Mouse (Mus musculus): ENCODE measurements at regions not wholly inside any gene's neighbourhood (a gene's known extent, or its start where the extent isn't known, plus 50 kb on each side); places are given as distances from the start of the nearest gene placed in this dataset.

DNA sequence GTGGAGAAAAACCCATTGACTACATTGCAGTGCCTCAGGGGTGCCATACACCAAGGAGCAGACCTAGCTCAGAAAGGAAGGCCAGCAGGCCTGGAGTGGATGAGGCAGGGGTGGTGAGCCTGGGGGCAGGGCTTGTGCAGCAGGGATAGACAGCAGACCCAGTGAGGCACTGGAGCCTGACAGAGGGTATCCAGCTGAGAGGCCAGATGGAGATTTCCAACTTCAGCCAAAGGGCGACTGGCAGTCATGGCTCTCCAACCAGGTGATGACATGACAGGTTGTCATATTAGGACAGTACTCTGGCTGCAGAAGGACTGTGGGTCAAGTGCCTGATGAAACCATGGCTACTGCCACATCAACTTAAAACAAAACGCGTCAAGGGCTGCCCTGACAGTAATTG, 431.1 kb downstream of the Glrx3 start:
- no peak for TF ChIP-seq MAX (IDR thresholded peaks at IDR 0.05)
- TF ChIP-seq MYOD1 (IDR thresholded peaks at IDR 0.05; ENCODE audit: control insufficient read depth, insufficient read length, low read depth), result no peak
- no peak for TF ChIP-seq CEBPB (IDR thresholded peaks at IDR 0.05; ENCODE audit: low read depth)
- TF ChIP-seq FOSL1 (IDR thresholded peaks at IDR 0.05; ENCODE audit: insufficient read depth, low read length, poor library complexity, severe bottlenecking), result no peak
- TF ChIP-seq MYOG (IDR thresholded peaks at IDR 0.05; ENCODE audit: control insufficient read depth, extremely low read depth, insufficient read length), result no peak
- no peak for TF ChIP-seq USF1 (IDR thresholded peaks at IDR 0.05; ENCODE audit: low read depth)
- no peak for TF ChIP-seq CTCF (IDR thresholded peaks at IDR 0.05; ENCODE audit: control insufficient read depth, insufficient read depth, insufficient read length)
- no peaks in the 10 kb centered on the region for H3K79me2 ChIP-seq (ENCODE audit: control insufficient read depth, insufficient read depth)

DNA sequence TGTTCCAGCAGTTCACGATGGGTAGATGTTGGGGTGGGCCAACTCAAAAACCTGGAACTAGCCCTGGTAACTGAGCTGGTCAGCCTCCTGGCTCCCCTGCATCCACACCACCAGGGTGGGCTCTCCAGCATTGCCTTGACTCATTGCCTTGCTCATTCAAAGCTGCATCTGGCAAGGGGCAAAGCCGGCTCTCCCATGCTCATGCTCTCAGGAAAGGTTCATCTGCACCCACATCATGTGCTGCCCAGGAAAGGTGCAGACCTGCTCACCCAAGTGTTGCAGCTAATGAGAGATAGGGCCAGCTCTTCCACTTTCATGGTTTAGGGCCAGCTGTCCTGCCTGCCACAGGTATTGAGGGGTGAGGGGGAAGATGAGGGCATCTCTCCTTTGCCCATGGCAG, 437.9 kb downstream of the Glrx3 start:
- no peaks in the 10 kb centered on the region for H3K79me3 ChIP-seq (ENCODE audit: low read depth)

More for the DNA sequence above, 431.1 kb downstream of the Glrx3 start:
- Histone ChIP-seq H3K27me3 (ENCODE audit: control insufficient read depth, insufficient read depth, insufficient read length) (no peaks in the 10 kb centered on the region), H3K36me3 (ENCODE audit: control insufficient read depth, insufficient read depth) (no peaks in the 10 kb centered on the region), H3K4me3 (ENCODE audit: insufficient read depth, poor library complexity, severe bottlenecking) (no peak overlapping the region), H3ac (ENCODE audit: control insufficient read depth, insufficient read length, low read depth) (no peak overlapping the region), H3K79me3 (ENCODE audit: low read depth) (no peaks in the 10 kb centered on the region)

DNA sequence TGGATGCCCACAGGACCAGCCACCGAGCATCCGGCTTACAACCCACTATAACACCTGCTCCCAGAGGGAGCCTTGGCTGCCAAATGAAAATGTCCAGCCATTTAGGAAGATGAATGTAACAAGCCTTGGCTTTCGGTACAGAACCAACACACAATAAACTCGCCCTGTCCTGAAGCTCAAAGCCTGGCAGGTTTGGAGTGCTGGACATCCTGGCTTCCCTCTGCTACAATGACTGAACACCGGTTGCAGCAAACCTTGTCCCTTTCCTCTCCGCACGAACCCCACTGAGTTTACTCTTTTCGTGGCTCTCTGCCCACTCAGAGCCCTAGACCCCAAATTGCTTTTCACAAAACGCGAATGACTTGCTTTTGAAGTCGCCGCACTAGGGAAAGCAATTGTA, 441.9 kb downstream of the Glrx3 start:
- H3K4me3 ChIP-seq (ENCODE audit: insufficient read depth, poor library complexity, severe bottlenecking), result no peak overlapping the region
- TF ChIP-seq MAX (IDR thresholded peaks at IDR 0.05) (no peak), FOSL1 (IDR thresholded peaks at IDR 0.05; ENCODE audit: insufficient read depth, low read length, poor library complexity, severe bottlenecking) (no peak), MYOG (IDR thresholded peaks at IDR 0.05; ENCODE audit: control insufficient read depth, extremely low read depth, insufficient read length) (no peak), USF1 (IDR thresholded peaks at IDR 0.05; ENCODE audit: low read depth) (no peak), CEBPB (IDR thresholded peaks at IDR 0.05; ENCODE audit: low read depth) (no peak), MYOD1 (IDR thresholded peaks at IDR 0.05; ENCODE audit: control insufficient read depth, insufficient read length, low read depth) (no peak), CTCF (IDR thresholded peaks at IDR 0.05; ENCODE audit: control insufficient read depth, insufficient read depth, insufficient read length) (no peak)
- H3K36me3 ChIP-seq (ENCODE audit: control insufficient read depth, insufficient read depth), result no peaks in the 10 kb centered on the region
- no peaks in the 10 kb centered on the region for H3K79me3 ChIP-seq (ENCODE audit: low read depth)
- no peaks in the 10 kb centered on the region for H3K79me2 ChIP-seq (ENCODE audit: control insufficient read depth, insufficient read depth)
- H3K27me3 ChIP-seq (ENCODE audit: control insufficient read depth, insufficient read depth, insufficient read length), result no peaks in the 10 kb centered on the region
- no peak overlapping the region for H3ac ChIP-seq (ENCODE audit: control insufficient read depth, insufficient read length, low read depth)

More for the DNA sequence above, 437.9 kb downstream of the Glrx3 start:
- no peaks in the 10 kb centered on the region for H3K27me3 ChIP-seq (ENCODE audit: control insufficient read depth, insufficient read depth, insufficient read length)
- no peaks in the 10 kb centered on the region for H3K36me3 ChIP-seq (ENCODE audit: control insufficient read depth, insufficient read depth)
- no peaks in the 10 kb centered on the region for H3K79me2 ChIP-seq (ENCODE audit: control insufficient read depth, insufficient read depth)
- TF ChIP-seq MYOD1 (IDR thresholded peaks at IDR 0.05; ENCODE audit: control insufficient read depth, insufficient read length, low read depth), result no peak
- no peak for TF ChIP-seq FOSL1 (IDR thresholded peaks at IDR 0.05; ENCODE audit: insufficient read depth, low read length, poor library complexity, severe bottlenecking)
- TF ChIP-seq MYOG (IDR thresholded peaks at IDR 0.05; ENCODE audit: control insufficient read depth, extremely low read depth, insufficient read length), result no peak
- no peak for TF ChIP-seq CTCF (IDR thresholded peaks at IDR 0.05; ENCODE audit: control insufficient read depth, insufficient read depth, insufficient read length)
- TF ChIP-seq CEBPB (IDR thresholded peaks at IDR 0.05; ENCODE audit: low read depth), result no peak
- no peak for TF ChIP-seq MAX (IDR thresholded peaks at IDR 0.05)
- TF ChIP-seq USF1 (IDR thresholded peaks at IDR 0.05; ENCODE audit: low read depth), result no peak
- no peak overlapping the region for H3K4me3 ChIP-seq (ENCODE audit: insufficient read depth, poor library complexity, severe bottlenecking)
- H3ac ChIP-seq (ENCODE audit: control insufficient read depth, insufficient read length, low read depth), result no peak overlapping the region

DNA sequence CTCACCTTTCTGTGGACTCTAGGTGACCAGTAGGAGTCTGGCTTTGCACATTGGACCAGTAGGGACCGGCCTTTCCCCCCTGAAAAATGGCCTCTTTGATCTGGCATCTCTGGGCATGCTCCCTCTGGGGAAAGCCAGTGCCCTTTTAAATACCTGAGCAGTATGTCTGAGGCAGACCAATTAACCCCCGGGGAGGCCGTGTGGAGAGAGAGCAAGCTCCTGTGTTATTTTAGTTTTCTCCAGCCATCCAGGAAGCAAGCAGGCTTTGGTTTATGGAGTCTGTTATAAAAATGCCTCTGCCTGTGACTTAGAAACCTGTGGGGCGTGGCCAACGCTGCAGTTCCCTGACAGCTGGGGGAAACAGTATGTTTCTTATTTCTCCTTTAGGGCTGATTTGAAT, 445.5 kb downstream of the Glrx3 start:
- H3K79me2 ChIP-seq (ENCODE audit: control insufficient read depth, insufficient read depth), result no peaks in the 10 kb centered on the region
- no peaks in the 10 kb centered on the region for H3K79me3 ChIP-seq (ENCODE audit: low read depth)
- TF ChIP-seq MAX (IDR thresholded peaks at IDR 0.05) (no peak), FOSL1 (IDR thresholded peaks at IDR 0.05; ENCODE audit: insufficient read depth, low read length, poor library complexity, severe bottlenecking) (no peak), CTCF (IDR thresholded peaks at IDR 0.05; ENCODE audit: control insufficient read depth, insufficient read depth, insufficient read length) (no peak), USF1 (IDR thresholded peaks at IDR 0.05; ENCODE audit: low read depth) (no peak), MYOG (IDR thresholded peaks at IDR 0.05; ENCODE audit: control insufficient read depth, extremely low read depth, insufficient read length) (no peak), CEBPB (IDR thresholded peaks at IDR 0.05; ENCODE audit: low read depth) (no peak), MYOD1 (IDR thresholded peaks at IDR 0.05; ENCODE audit: control insufficient read depth, insufficient read length, low read depth) (no peak)
- no peaks in the 10 kb centered on the region for H3K36me3 ChIP-seq (ENCODE audit: control insufficient read depth, insufficient read depth)
- H3K27me3 ChIP-seq (ENCODE audit: control insufficient read depth, insufficient read depth, insufficient read length), result no peaks in the 10 kb centered on the region
- H3K4me3 ChIP-seq (ENCODE audit: insufficient read depth, poor library complexity, severe bottlenecking), result no peak overlapping the region
- H3ac ChIP-seq (ENCODE audit: control insufficient read depth, insufficient read length, low read depth), result no peak overlapping the region

DNA sequence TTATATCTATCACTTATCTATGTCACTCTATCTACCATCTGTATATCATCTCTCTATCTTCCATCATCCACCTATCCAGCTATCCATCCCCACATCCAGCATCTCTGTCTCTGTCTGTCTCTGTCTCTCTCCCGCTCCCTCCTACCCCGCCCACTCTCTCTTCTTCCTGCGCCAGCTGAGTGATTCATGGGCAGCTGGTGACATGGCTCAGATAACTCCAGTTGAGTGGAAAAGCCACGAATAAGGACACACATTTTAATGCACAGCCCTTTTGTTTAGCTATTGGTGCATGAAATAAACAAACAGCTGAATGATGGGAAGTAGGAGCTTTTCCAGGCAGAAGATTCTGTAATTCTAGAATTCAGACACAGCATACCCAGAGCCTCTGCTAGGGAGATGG, 446.3 kb downstream of the Glrx3 start:
- no peaks in the 10 kb centered on the region for H3K27me3 ChIP-seq (ENCODE audit: control insufficient read depth, insufficient read depth, insufficient read length)
- H3ac ChIP-seq (ENCODE audit: control insufficient read depth, insufficient read length, low read depth), result no peak overlapping the region
- no peaks in the 10 kb centered on the region for H3K79me3 ChIP-seq (ENCODE audit: low read depth)
- no peaks in the 10 kb centered on the region for H3K36me3 ChIP-seq (ENCODE audit: control insufficient read depth, insufficient read depth)
- no peak overlapping the region for H3K4me3 ChIP-seq (ENCODE audit: insufficient read depth, poor library complexity, severe bottlenecking)
- no peaks in the 10 kb centered on the region for H3K79me2 ChIP-seq (ENCODE audit: control insufficient read depth, insufficient read depth)
- TF ChIP-seq CTCF (IDR thresholded peaks at IDR 0.05; ENCODE audit: control insufficient read depth, insufficient read depth, insufficient read length) (no peak), FOSL1 (IDR thresholded peaks at IDR 0.05; ENCODE audit: insufficient read depth, low read length, poor library complexity, severe bottlenecking) (no peak), MYOD1 (IDR thresholded peaks at IDR 0.05; ENCODE audit: control insufficient read depth, insufficient read length, low read depth) (no peak), CEBPB (IDR thresholded peaks at IDR 0.05; ENCODE audit: low read depth) (no peak), MAX (IDR thresholded peaks at IDR 0.05) (no peak), MYOG (IDR thresholded peaks at IDR 0.05; ENCODE audit: control insufficient read depth, extremely low read depth, insufficient read length) (no peak), USF1 (IDR thresholded peaks at IDR 0.05; ENCODE audit: low read depth) (no peak)

DNA sequence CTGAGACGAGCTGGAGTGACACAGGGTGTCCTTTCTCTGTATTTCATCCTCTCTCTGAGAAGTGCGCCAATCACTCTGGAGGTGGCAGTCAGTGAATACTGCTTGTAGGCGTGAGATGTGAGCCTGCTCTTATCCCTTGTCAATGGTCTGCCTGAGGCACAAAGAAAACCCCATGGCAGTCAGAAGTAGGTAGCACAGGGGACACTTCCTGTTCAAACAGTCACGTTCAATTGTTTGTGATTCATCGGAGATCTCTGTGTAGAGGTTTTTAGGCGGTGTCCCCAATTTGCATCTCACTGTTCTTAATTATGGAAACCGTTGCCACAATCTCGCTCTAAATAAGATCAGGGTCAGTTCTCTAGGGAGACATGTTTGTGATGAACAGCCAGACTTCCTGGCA, 447.7 kb downstream of the Glrx3 start:
- H3K36me3 ChIP-seq (ENCODE audit: control insufficient read depth, insufficient read depth), result no peaks in the 10 kb centered on the region
- no peak overlapping the region for H3ac ChIP-seq (ENCODE audit: control insufficient read depth, insufficient read length, low read depth)
- H3K79me3 ChIP-seq (ENCODE audit: low read depth), result no peaks in the 10 kb centered on the region
- TF ChIP-seq MYOD1 (IDR thresholded peaks at IDR 0.05; ENCODE audit: control insufficient read depth, insufficient read length, low read depth), result no peak
- no peak for TF ChIP-seq FOSL1 (IDR thresholded peaks at IDR 0.05; ENCODE audit: insufficient read depth, low read length, poor library complexity, severe bottlenecking)
- no peak for TF ChIP-seq MAX (IDR thresholded peaks at IDR 0.05)
- no peak for TF ChIP-seq USF1 (IDR thresholded peaks at IDR 0.05; ENCODE audit: low read depth)
- no peak for TF ChIP-seq CTCF (IDR thresholded peaks at IDR 0.05; ENCODE audit: control insufficient read depth, insufficient read depth, insufficient read length)
- TF ChIP-seq CEBPB (IDR thresholded peaks at IDR 0.05; ENCODE audit: low read depth), result no peak
- no peak for TF ChIP-seq MYOG (IDR thresholded peaks at IDR 0.05; ENCODE audit: control insufficient read depth, extremely low read depth, insufficient read length)
- H3K27me3 ChIP-seq (ENCODE audit: control insufficient read depth, insufficient read depth, insufficient read length), result no peaks in the 10 kb centered on the region
- H3K79me2 ChIP-seq (ENCODE audit: control insufficient read depth, insufficient read depth), result no peaks in the 10 kb centered on the region
- no peak overlapping the region for H3K4me3 ChIP-seq (ENCODE audit: insufficient read depth, poor library complexity, severe bottlenecking)

Measured in C2C12 (cell line).